ENCODE assay signal across 9 mouse cellular contexts in the genomic region with DNA sequence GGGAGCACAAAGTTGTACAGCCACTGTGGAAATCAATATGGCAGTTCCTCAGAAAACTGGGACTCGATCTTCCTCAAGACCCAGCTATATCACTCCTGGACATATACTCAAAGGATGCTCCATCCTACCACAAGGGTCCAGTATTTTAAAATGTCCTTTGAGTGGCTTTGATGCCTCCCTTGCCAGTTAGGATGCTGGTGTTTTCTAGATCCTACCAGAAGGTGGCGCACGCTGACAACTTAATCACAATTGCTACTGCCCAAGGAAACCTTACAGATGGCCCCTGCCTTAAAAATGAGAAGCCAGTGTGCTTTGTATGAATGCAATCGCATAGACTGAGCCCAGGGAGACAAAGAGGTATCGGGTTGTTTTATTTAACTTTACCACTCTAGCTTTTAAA. TPM values are rescaled to one million over a fixed set of nuclear protein-coding genes. Genes with fewer than 3 reads are reported as not detected.
DNase-seq lines count a peak whose midpoint lies in the region; ATAC-seq and TF ChIP-seq lines count a peak whose summit lies in the region.
"Had no signal": no experiment of that assay in that cellular context is flagged by ENCODE, and none has a peak within 500 bp of the region (broad histone marks: within the 10 kb centered on the region; RNA-seq: fewer than 3 reads in every experiment).

No protein-coding gene starts in this region.

- no peak overlapping the region for H3K27ac ChIP-seq in kidney, embryonic 16.5 days (ENCODE audit: low read length)
- no peak overlapping the region for H3K27ac ChIP-seq in liver, adult 2 months (replicated peaks; ENCODE audit: insufficient read depth, low read depth, low read length)
- no peak overlapping the region for H3K27ac ChIP-seq in neural tube, embryonic 12.5 days
- no peak overlapping the region for H3K27ac ChIP-seq in testis, adult 2 months (ENCODE audit: control insufficient read depth, insufficient read depth, low read depth, low read length)
- H3K27ac ChIP-seq: embryonic facial prominence, embryonic 12.5 days had no signal

- H3K4me2 ChIP-seq in kidney, embryonic 16.5 days (replicated peaks; ENCODE audit: low read depth, low read length), result no peak overlapping the region
- no peak overlapping the region for H3K4me2 ChIP-seq in neural tube, embryonic 12.5 days (replicated peaks)
- H3K4me2 ChIP-seq: embryonic facial prominence, embryonic 12.5 days had no signal

- H3K9ac ChIP-seq in kidney, embryonic 16.5 days (replicated peaks; ENCODE audit: low read length), result no peak overlapping the region
- H3K9ac ChIP-seq in liver, adult 2 months (ENCODE audit: low read depth, low read length), result no peak overlapping the region
- no peak overlapping the region for H3K9ac ChIP-seq in neural tube, embryonic 12.5 days
- H3K9ac ChIP-seq: embryonic facial prominence, embryonic 12.5 days had no signal

- H3K27me3 ChIP-seq in C2C12 (ENCODE audit: control insufficient read depth, insufficient read depth, insufficient read length), result no peaks in the 10 kb centered on the region
- no peaks in the 10 kb centered on the region for H3K27me3 ChIP-seq in kidney, embryonic 16.5 days (ENCODE audit: insufficient read depth, low read length)
- H3K27me3 ChIP-seq in liver, adult 2 months (ENCODE audit: control insufficient read depth, insufficient read depth, low read length), result no peaks in the 10 kb centered on the region
- no peaks in the 10 kb centered on the region for H3K27me3 ChIP-seq in neural tube, embryonic 12.5 days (replicated peaks)
- no peaks in the 10 kb centered on the region for H3K27me3 ChIP-seq in testis, adult 2 months (ENCODE audit: control insufficient read depth, insufficient read depth, low read length)
- H3K27me3 ChIP-seq: embryonic facial prominence, embryonic 12.5 days had no signal

- H3K9me3 ChIP-seq in kidney, embryonic 16.5 days (ENCODE audit: low read length), result no peaks in the 10 kb centered on the region
- no peaks in the 10 kb centered on the region for H3K9me3 ChIP-seq in neural tube, embryonic 12.5 days
- H3K9me3 ChIP-seq: embryonic facial prominence, embryonic 12.5 days had no signal

- 18% methylated on average over 5 of the region's 5 CpGs for WGBS in kidney, embryonic 16.5 days
- WGBS in liver, adult 2 months, result 10% methylated on average over 5 of the region's 5 CpGs
- WGBS in neural tube, embryonic 12.5 days, result 17% methylated on average over 5 of the region's 5 CpGs

- peaks cover 19% of the 10 kb centered on the region for H3K36me3 ChIP-seq in C2C12 (ENCODE audit: control insufficient read depth, insufficient read depth)
- peaks cover 12% of the 10 kb centered on the region for H3K36me3 ChIP-seq in kidney, embryonic 16.5 days (ENCODE audit: insufficient read depth, low read length)
- H3K36me3 ChIP-seq in liver, adult 2 months (ENCODE audit: control insufficient read depth, insufficient read depth, low read length), result peaks cover 3% of the 10 kb centered on the region
- peaks cover 16% of the 10 kb centered on the region for H3K36me3 ChIP-seq in neural tube, embryonic 12.5 days
- H3K36me3 ChIP-seq in testis, adult 2 months (ENCODE audit: control insufficient read depth, insufficient read depth, low read length), result no peaks in the 10 kb centered on the region

- no peak overlapping the region for H3K4me3 ChIP-seq in C2C12 (ENCODE audit: insufficient read depth, poor library complexity, severe bottlenecking)
- no peak overlapping the region for H3K4me3 ChIP-seq in kidney, embryonic 16.5 days (ENCODE audit: low read length)
- no peak overlapping the region for H3K4me3 ChIP-seq in liver, adult 2 months (ENCODE audit: insufficient read depth, low read depth, low read length)
- no peak overlapping the region for H3K4me3 ChIP-seq in neural tube, embryonic 12.5 days
- no peak overlapping the region for H3K4me3 ChIP-seq in testis, adult 2 months (ENCODE audit: control insufficient read depth, low read depth, low read length)
- H3K4me3 ChIP-seq: embryonic facial prominence, embryonic 12.5 days had no signal

- H3K4me1 ChIP-seq in kidney, embryonic 16.5 days (ENCODE audit: insufficient read depth, low read length), result no peaks in the 10 kb centered on the region
- no peaks in the 10 kb centered on the region for H3K4me1 ChIP-seq in liver, adult 2 months (ENCODE audit: control insufficient read depth, insufficient read depth, low read length)
- no peaks in the 10 kb centered on the region; the same call in 1 of the 2 replicates for H3K4me1 ChIP-seq in neural tube, embryonic 12.5 days
- no peaks in the 10 kb centered on the region for H3K4me1 ChIP-seq in testis, adult 2 months (ENCODE audit: control insufficient read depth, insufficient read depth, low read length)
- H3K4me1 ChIP-seq: embryonic facial prominence, embryonic 12.5 days had no signal

- H3K79me2 ChIP-seq in C2C12 (ENCODE audit: control insufficient read depth, insufficient read depth), result no peaks in the 10 kb centered on the region
- no peaks in the 10 kb centered on the region for H3K79me2 ChIP-seq in liver, adult 2 months (ENCODE audit: control insufficient read depth, insufficient read depth, low read length)

- peak; percentile 47 for TF ChIP-seq CTCF in C2C12 (IDR thresholded peaks at IDR 0.05; ENCODE audit: control insufficient read depth, insufficient read depth, insufficient read length)
- TF ChIP-seq CTCF in liver, adult 2 months (IDR thresholded peaks at IDR 0.05; ENCODE audit: low read depth, low read length), result peak; percentile 57
- TF ChIP-seq CTCF in testis, adult 2 months (IDR thresholded peaks at IDR 0.05; ENCODE audit: control insufficient read depth, insufficient read depth, insufficient replicate concordance, low read depth, low read length), result peak; percentile 13; the same call in 1 of the 2 replicates

- peak; percentile 39; the same call in 1 of the 2 replicates for ATAC-seq in kidney, embryonic 16.5 days (ENCODE audit: low FRiP score, low TSS enrichment)
- peak; percentile 37; the same call in 1 of the 2 replicates for ATAC-seq in neural tube, embryonic 12.5 days (ENCODE audit: low FRiP score, low read depth)

- no peak for TF ChIP-seq POLR2A in liver, adult 2 months (IDR thresholded peaks at IDR 0.05; ENCODE audit: extremely low read depth, insufficient read depth, low read length)
- TF ChIP-seq POLR2A in testis, adult 2 months (IDR thresholded peaks at IDR 0.05; ENCODE audit: control insufficient read depth, low read depth, low read length), result no peak

- no peaks in the 10 kb centered on the region for H3K79me3 ChIP-seq in C2C12 (ENCODE audit: low read depth)

- peak; percentile 41 for DNase-seq in adrenal gland, adult 8-10 months
- DNase-seq in embryo, embryonic 11 days, result peak; percentile 85
- DNase-seq in gastrocnemius, postnatal 4 days (ENCODE audit: low spot score in 2 of 2), result peak; percentile 49 to 75
- peak; percentile 45 for DNase-seq in liver, adult 2 months (ENCODE audit: extremely low read depth, low read depth, low spot score)

- no peak overlapping the region for H3ac ChIP-seq in C2C12 (ENCODE audit: control insufficient read depth, insufficient read length, low read depth)

TF ChIP-seq in C2C12, 6 proteins besides CTCF, POLR2A, EP300 and RAD21:
- TF ChIP-seq MYOG (IDR thresholded peaks at IDR 0.05; ENCODE audit: control insufficient read depth, extremely low read depth, insufficient read length) (no peak), MAX (IDR thresholded peaks at IDR 0.05) (no peak), FOSL1 (IDR thresholded peaks at IDR 0.05; ENCODE audit: insufficient read depth, low read length, poor library complexity, severe bottlenecking) (no peak), MYOD1 (IDR thresholded peaks at IDR 0.05; ENCODE audit: control insufficient read depth, insufficient read length, low read depth) (no peak)

RNA-seq across cellular contexts. Expression of a gene that starts 15.7 kb away (rescaled TPM):
- polyA plus RNA-seq in C2C12 (2012; fragmentation: generic; extraction: Trizol), result 98.7 TPM
- total RNA-seq in adrenal gland, adult 8-10 months (2022), result 10 to 100 TPM; 68.9 to 89.3 (median 74.3) TPM
- total RNA-seq in gastrocnemius, postnatal 4 days (2021), result 10 to 100 TPM; 87.1 to 93.4 TPM
- 165 and 172 TPM in 2 replicates for polyA plus RNA-seq in kidney, embryonic 16.5 days (2015; fragmentation: Nextera tagmentation; extraction: Ambion mirVana)
- 14.7 and 19.0 TPM in 2 replicates for total RNA-seq in liver, adult 2 months (2014; rRNA removed)
- polyA plus RNA-seq in liver, adult 2 months (2012; rRNA removed), result 9.5 and 12.3 TPM in 2 replicates
- polyA plus RNA-seq in neural tube, embryonic 12.5 days (2016; fragmentation: Nextera tagmentation; extraction: Ambion mirVana), result 170 and 175 TPM in 2 replicates
- polyA plus RNA-seq in testis, adult 2 months (2012; rRNA removed), result 6.6 and 8.1 TPM in 2 replicates
